Mouse (Mus musculus) CD4-positive, CD25-positive, alpha-beta regulatory T cell, adult 2 months (primary cell): Measurements from ENCODE around the gene Nostrin.

Experiments
- DNase-seq: peaks from one replicate; pipeline ENCODE4 v3.0.0-alpha.2; 2012; ENCODE audit warnings: low read depth, low spot score

Gene Nostrin

DNA sequence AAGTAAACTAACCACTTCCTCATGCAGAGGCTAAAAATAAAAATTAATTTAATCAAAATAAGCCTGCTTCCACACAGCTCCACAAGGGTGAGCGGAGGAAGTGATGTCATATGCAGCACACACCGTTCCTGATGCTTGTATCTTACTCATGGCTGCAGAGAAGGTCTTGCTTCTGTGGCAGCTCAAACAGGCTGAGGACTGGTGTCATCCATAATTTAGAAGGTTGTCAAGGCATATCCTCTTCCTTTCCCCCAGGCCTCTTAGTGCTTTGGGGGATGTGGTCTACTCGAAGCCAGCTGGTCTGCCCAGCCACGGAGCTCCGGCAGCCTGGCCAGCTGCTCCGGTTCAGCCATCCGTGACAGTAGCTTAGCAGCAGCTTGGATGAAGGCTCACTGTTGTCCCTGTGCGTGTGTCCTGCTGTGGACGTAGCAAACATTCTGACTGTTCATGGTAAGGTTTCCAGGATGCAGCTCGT lies 6.6 kb upstream of the Nostrin start:
- DNase-seq: peak; percentile 37

DNA sequence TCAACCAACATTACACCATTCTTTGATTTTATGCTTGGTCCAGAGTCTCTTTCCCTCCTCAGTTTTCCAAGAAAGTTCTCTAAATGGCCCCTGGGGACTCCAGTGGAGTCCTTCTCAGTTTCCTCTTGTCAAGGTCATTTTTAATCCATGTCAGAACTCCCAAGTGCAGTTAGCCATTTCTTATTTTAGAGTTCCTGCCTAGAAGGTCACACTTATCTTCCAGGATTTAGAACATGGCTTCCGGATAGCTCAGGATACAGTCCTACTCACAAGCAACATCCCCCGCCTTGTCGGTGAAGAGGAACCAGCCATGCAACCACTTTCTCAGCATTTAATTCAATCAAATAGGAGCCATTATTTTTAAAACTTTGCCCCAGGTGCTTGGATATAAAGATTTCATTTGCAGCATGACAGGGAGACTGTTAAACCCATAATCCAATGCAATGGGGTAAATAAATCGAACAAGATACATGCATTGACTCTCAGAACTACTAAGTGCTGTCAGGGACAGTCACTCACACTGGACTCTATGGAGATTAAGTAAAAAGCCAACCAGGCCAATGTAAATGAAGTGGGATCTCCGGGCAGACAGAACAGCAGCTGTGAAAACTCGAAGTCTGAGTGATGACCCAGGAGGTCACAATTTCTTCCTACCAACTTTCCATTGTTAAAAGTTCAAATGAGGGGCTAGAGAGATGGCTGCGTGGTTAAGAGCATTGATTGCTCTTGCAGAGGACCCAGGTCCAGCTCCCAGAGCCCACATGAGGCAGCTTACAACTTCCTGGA lies 6.0 kb upstream of the Nostrin start:
- DNase-seq: no peak

DNA sequence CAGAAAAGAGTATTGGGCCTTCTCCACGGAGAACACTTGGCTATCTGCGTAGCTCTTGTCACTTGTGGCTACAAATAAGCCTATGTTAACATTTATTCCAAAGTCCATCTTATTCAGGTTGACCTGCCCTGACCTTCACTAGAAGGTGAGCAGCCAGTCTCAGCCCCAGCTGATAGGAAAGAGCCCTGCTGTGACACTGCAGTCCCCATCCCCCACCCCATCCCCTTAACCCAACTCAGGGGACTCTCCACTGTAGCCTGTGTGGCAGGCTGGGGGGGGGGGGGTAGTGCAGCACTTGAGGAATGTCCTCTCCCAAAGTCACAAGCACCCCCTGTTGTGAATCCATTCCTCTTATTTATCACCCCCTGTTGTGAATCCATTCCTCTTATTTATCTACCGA lies 3.6 kb upstream of the Nostrin start:
- no peak for DNase-seq

- no peak for DNase-seq
Observed at GRCm38 (mm10) chr2:69132488-69133040, 3.0 kb upstream of the Nostrin start.

- DNase-seq: no peak
Observed at GRCm38 (mm10) chr2:69134186-69134585, 1.4 kb upstream of the Nostrin start.

- no peak for DNase-seq
Observed at GRCm38 (mm10) chr2:69134937-69135336, 663 bp upstream of the Nostrin start.

GRCm38 (mm10) chr2:69137406-69138084 lies 1.9 kb downstream of the Nostrin start:
- no peak for DNase-seq

- DNase-seq: no peak
Observed at GRCm38 (mm10) chr2:69138759-69139158, 3.2 kb downstream of the Nostrin start.

DNA sequence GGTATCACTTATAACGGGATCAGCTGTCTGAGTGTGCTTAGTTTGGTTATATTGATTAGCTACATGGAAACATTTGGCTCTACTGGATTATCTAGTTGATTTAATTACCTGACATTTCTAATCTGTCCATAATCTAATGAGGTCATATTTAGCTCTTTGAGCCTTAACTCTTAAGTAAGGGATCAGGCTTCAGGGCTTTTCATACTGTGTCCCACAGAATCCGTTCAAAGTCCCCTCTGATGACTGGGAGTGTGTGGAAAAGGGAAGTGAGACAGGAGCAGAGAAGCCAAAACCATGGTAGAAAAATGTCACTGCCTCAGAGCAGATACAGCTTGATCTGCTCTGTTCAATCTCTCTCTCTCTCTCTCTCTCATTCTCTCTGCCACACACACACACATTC lies 4.6 kb downstream of the Nostrin start:
- no peak for DNase-seq

- DNase-seq: no peak
Observed at GRCm38 (mm10) chr2:69140816-69141215, 5.2 kb downstream of the Nostrin start.

- no peak for DNase-seq
Observed at GRCm38 (mm10) chr2:69148691-69149090, 13.1 kb downstream of the Nostrin start.

DNA sequence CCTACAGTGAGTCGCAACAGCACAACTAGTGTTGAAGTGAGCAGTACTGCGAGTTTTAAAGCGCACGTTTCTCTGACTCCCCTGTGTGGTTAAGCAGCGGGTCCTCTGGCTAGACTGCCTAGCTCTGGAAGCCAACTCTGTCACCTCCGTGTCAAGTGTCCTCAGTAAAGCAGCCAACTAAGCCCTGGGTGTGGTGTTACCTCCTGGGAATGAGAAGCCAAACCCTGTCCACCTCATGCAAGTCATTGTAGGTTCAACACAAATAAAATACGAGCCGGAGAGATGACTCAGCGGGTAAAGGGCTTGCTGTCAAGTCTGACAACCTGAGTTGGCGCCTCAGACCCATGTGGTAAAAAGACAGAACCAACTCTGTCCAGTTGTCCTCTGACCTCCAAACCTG lies 13.6 kb downstream of the Nostrin start:
- no peak for DNase-seq

DNA sequence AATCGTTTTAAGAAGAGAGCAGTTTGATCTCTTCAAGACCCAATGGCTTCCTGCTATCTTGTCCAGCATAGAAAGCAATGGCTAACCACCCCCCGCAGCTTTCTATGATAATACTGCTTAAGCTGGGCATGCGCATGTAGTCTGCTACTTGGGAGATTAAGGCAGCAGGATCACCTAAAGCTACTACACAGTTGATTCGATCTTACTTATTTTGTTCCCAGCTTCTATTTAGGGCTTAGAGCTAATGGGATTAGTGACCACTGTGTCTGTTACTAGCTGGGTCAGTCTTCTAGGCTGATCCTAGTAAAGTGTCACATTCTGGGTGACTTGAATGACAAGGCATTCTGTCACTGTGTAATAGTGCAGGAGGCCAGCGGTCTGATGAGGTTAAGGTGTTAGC lies 15.2 kb downstream of the Nostrin start:
- no peak for DNase-seq

GRCm38 (mm10) chr2:69155861-69156260 lies 20.3 kb downstream of the Nostrin start:
- DNase-seq: no peak

DNA sequence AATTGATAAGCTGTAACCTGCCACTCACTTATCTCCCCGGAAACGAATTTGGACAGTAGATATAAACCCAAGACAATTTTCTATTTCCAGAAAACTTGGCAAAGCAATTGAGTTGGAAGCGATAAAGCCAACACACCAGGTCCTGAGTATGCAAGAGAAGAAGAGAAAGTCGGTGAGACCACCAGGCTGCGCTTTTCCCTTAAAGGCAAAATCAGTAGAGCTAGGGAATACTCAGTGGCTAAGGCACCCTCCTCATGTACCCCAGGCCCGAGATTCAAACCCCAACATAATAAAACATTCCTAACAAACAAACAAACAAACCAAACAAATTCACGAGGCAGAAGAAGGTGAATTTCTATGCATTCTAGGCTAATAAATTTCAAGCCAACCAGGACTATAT lies 20.7 kb downstream of the Nostrin start:
- no peak for DNase-seq

- no peak for DNase-seq
Observed at GRCm38 (mm10) chr2:69158907-69159306, 23.3 kb downstream of the Nostrin start.

DNA sequence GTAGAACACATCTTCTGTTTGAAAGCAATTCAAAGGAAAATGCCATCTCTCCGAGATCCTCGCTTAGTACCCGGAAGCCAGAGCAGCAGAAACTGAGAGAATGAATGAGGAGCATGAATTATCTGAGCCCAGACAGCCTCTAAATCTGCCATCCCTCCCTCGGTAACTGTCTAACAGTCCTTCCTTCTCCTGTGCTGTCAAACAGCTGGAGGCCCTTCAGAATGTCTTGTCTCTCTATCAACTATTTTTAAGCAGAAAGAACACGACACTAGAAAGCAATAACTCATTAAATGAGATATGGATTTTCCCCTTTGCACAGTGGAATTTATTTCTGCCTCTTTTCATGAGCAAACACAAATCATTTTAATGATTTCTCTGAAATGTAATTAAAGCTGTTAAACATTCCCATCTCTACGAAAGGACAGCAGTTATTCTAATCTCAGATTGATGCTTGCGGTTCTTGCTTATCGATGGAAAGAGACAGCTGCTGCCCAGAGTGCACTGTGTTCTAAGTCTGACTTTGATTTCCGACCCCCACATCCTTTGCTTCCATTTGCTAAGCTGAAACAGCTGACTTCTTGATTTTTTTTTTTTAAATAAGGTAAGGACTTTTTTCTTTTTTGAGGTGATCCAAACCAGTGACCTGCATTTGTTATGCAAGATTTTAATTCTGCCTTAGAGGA lies 34.9 kb downstream of the Nostrin start:
- no peak for DNase-seq

- no peak for DNase-seq
Observed at GRCm38 (mm10) chr2:69175296-69175695, 39.7 kb downstream of the Nostrin start.

DNA sequence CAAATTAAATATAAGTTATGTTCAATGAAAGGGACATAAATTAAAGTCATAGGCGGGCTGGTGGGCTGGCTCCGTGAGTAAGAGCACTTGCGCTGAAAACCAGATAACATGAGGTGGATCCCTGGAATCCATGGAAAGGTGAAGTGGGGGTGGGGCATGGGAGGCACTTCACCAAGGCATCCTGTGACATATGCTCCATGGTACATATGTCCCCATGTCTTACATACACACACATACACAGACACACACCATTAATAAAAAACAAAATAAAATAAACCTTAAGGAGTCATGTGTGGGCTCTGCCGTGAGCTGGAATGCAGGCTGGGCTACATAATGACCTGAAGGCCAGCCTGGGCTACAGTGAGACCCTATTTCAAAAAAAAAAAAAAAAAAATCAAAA lies 44.1 kb downstream of the Nostrin start:
- DNase-seq: no peak

DNA sequence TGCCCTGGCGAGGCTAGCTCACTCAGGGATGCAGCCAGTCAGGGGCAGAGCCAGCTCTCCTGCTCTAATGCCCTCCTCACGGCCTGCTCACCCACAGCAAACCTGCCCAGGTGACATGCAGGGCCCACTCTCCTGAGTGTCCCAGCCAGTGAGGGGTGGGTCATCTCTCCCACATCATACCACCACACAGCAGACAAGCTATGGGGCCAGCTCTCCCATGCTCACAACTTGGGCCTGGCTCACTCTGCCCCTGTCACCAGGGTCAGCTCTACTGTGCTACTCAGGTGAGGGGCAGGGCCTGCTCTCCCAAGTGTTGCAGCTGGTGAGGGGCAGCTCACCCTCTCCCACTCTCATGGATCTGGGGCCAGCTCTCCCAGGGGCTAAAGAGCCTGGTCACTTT lies 52.4 kb downstream of the Nostrin start:
- no peak for DNase-seq

DNA sequence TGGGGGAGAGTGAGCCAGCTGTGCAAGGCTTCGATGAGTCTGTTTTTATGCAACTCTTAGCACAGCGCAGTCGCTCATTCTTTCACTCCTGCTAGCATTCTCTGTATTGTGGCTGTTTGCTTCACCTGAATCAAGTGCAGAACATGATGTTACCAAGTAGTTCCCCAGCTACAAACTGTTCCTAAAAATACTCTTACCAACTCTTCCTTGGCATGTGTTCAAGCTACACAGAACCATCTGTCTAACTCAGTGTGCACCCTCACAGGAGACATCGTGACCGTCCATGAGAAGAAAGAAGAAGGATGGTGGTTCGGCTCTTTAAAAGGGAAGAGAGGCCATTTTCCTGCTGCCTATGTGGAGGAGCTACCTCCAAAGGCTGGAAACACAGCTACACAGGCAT lies 53.1 kb downstream of the Nostrin start:
- DNase-seq: no peak

DNA sequence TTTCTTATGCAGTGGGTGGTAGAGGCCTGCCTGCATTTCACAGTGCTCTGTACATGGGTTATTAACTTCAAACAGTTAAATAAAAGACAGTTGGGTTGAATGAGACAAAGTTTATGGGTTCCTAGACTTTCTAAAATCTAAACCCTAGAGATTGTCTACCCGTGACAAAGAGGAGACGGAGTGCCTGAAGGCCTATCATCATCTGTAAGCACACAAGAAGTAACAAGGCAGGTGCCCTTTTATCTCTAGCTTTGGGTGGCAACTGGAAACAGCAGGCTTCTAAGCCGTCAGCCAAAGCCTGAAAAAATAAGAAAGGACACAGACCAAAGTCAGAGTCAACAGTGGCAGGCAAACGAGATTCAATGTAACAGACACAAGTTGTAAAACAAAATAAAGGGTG lies 53.6 kb downstream of the Nostrin start:
- no peak for DNase-seq
